Mouse (Mus musculus) cerebellum, postnatal 25 days (tissue): Measurements from ENCODE around the gene Hist1h4k.
A peak's percentile ranks its signal among the peaks of the same experiment; 100 is the strongest.

ENCODE experiments used
- DNase-seq, 2 experiments: peaks; one replicate each; pipeline ENCODE4 v3.0.0; 2021; ENCODE audit warnings: mixed read lengths in 2 of 2

The Hist1h4k gene

GRCm38 (mm10) chr13:21754294-21755001, 4.1 kb upstream of the Hist1h4k start:
- peak in 1 of 2 experiments; percentile 42 for DNase-seq

- peak; percentile 67 to 70 for DNase-seq
Measured at GRCm38 (mm10) chr13:21753524-21754285, 3.4 kb upstream of the Hist1h4k start, which contains the start of the genes Hist1h2ak and Hist1h2bn. Gene Hist1h2ak, minus strand, starts transcription at chr13:21753827. Gene Hist1h2bn, plus strand, starts transcription at chr13:21754123.

GRCm38 (mm10) chr13:21753051-21753523, 2.8 kb upstream of the Hist1h4k start:
- no peak for DNase-seq

- DNase-seq: no peak
Measured at GRCm38 (mm10) chr13:21752356-21752755, 2.1 kb upstream of the Hist1h4k start.

GRCm38 (mm10) chr13:21751827-21752226, 1.5 kb upstream of the Hist1h4k start:
- no peak for DNase-seq

- DNase-seq: no peak
Measured at GRCm38 (mm10) chr13:21751417-21751816, 1.1 kb upstream of the Hist1h4k start.

GRCm38 (mm10) chr13:21749387-21750158, 732 bp downstream of the Hist1h4k start:
- no peak for DNase-seq

- DNase-seq: no peak
Measured at GRCm38 (mm10) chr13:21745006-21745405, 5.3 kb downstream of the Hist1h4k start.

GRCm38 (mm10) chr13:21734906-21735767, 15.2 kb downstream of the Hist1h4k start, which contains the start of gene Hist1h4j:
Gene Hist1h4j, plus strand, starts transcription at chr13:21735064.
- peak; percentile 80 to 84 for DNase-seq

GRCm38 (mm10) chr13:21734010-21734905, 16.0 kb downstream of the Hist1h4k start:
- peak; percentile 70 to 80 for DNase-seq

- no peak for DNase-seq
Measured at GRCm38 (mm10) chr13:21733466-21733865, 16.8 kb downstream of the Hist1h4k start.

- no peak for DNase-seq
Measured at GRCm38 (mm10) chr13:21729544-21729943, 20.8 kb downstream of the Hist1h4k start.

- DNase-seq: no peak
Measured at GRCm38 (mm10) chr13:21727948-21728572, 22.2 kb downstream of the Hist1h4k start.

- no peak for DNase-seq
Measured at GRCm38 (mm10) chr13:21722993-21723836, 27.1 kb downstream of the Hist1h4k start.

- DNase-seq: no peak
Measured at GRCm38 (mm10) chr13:21722373-21722925, 27.9 kb downstream of the Hist1h4k start.

GRCm38 (mm10) chr13:21721757-21722372, 28.4 kb downstream of the Hist1h4k start, which contains the start of gene Hist1h2bm:
Gene Hist1h2bm, plus strand, starts transcription at chr13:21722044.
- peak; percentile 66 to 68 for DNase-seq

- peak in 1 of 2 experiments; percentile 59 for DNase-seq
Measured at GRCm38 (mm10) chr13:21721107-21721756, 29.1 kb downstream of the Hist1h4k start.
